Mouse (Mus musculus) skeletal muscle tissue, adult 2 months (tissue): ENCODE results near the gene Cwc25.
A peak's percentile ranks its signal among the peaks of the same experiment; 100 is the strongest.

Experiments used
- DNase-seq: peaks from one replicate; pipeline ENCODE4 v3.0.0-alpha.2; 2012; ENCODE audit warnings: low read depth, low spot score

Gene Cwc25

DNA sequence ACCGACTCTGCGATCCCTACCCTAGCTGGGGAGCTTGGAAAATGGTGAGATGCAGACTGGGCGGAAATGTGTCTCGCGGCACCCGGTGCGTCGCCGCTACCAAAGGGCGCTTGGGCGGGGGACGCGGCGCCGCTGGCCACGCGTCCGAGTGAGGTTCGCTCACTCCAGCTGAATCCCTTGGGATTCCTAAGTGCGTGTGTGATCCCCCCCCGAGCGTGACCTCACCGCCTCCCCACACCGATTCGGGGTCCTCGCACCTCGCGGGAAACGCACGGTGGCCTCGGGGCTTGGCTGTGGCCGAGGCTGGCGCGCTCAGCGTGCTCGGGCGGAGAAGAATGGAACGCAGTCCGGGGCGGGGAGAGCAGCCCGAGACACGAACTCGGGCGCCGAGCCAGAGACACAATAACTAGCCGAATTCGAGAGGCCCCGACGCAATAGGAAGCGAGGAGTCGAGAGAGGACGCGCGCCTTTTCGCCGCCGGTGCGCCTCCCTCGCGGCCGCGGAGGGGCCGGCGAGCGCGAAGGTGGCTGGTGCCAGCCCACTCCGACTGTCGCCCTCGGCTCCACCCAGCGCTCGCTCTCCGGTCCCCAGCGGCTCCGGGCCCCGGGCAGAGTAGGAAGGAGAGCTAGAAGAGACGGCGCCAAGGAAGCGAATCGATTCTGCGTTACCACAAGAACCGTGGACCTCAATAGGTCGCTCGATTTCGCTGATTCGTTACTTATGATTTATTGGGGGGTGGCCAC lies 66.2 kb downstream of the Cwc25 start, which contains the start of gene Pcgf2:
Gene Pcgf2 (minus strand): TSS at position 495 of the 743 bp plus-strand sequence.
- DNase-seq: peak; percentile 64

DNA sequence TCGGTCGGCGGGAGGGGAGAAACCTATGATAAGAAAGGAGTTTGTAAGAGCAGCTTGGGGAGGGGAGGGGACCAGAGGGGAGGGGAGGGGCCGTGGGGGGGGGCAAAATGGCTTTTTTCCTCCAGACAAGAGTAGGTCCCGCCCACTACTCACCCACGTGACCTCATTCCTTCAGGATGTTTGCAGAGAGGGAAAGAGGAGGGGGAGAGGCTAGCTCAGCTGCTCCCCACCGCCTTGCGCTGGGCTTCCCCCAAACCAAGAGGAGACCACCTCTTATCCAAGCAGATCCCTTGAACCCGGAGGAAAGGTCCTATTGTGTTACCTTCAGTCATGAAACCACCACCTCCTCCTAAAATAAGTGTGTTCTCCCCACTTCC lies 66.7 kb downstream of the Cwc25 start:
- peak; percentile 68 for DNase-seq

DNA sequence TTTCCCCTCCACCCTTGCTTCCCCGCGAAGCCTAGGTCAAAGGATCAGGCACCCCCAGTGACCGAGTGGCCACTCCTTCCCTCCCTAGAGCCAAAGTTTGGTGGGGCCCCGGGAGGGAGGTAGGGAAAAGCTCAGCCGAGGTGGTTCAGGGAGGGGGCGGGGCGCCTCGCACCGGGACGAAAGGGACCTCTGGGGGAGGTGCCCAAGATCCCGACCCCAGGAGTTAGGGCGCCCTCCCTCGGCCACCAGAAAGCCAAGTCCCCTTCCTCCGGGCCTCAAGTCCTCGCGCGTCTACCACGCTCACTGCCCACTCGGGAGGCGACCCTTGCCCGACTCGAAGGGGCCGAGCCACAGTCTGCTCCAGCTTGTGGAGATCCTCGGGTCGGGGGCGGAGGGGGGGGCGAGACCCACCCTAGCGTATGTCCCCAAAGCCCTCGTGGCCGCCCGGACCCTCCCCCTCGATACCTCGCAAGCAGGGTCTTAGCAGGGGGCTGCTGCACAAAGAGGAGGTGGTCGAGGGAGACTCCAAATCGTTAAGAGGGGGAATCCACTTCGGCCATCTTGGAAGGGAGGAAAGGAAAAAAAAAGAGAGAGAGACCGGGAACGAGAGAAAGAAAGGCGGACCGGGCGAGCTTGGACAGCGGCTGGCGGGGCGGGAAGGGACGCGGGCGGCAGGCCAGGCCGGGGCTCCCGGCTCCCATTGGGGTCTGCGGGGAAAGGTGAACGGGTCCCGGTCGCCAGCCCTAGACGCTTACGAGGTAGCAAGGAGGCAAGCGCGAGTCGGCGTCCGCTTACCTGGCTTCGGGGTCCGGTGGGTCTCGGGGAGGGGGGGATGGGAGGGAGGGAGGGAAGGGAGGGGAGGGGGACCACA lies 67.4 kb downstream of the Cwc25 start:
- no peak for DNase-seq

DNA sequence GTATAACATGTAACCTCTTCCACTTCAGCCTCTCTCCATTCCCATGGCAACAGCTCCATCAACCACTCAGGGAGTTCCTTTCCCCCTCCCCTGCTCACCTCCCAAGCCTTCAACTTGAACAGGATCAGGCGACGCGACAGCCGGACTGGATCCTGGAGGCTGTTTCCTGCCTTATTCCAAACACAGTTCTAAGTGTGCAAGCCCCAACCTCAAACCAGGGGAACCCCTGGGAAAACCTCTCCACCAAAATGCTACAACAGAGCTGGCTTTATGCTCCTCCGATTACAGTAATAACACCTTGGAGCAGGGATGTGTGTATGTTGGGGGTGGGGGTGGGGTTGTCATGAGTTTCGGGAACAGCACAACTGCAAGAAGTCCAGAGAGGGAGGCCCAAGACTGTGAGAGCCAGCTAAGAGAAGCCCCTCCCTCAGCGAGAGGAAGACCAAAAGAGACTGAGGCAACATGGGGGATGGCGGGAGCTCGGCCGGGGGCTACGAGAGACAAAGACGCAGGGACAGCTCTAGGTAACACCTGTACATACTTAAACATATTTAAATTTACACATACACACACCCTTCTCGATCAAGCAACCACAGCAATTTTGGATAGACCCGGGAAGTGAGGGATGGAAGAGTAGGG lies 68.3 kb downstream of the Cwc25 start:
- DNase-seq: no peak

DNA sequence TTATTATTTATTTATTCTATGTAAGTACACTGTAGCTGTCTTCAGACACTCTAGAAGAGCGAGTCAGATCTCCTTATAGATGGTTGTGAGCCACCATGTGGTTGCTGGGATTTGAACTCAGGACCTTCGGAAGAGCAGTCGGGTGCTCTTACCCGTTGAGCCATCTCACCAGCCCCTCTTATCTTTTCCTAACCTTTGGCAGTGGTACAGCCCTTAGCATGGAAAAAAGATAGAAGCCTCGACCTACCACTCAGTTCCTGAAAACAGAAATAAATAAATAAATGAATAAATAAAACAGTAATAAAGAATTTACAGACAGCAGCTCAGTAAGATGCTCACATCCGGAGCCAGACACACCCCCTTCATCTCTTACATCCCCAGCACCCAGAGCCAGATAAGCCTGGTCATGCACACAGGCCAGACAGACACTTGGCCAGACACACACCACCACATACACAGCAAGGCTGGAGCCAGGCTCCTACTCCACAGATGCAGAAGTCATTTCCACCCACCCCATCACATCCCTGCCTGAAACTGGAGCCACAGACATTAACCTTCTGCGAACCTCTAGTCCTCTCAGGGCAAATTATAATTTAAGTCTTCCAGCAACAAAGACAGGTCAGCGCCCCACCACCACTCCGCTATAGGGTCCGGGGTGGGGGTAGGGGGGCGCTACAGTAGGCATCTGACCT lies 69.0 kb downstream of the Cwc25 start:
- DNase-seq: no peak

DNA sequence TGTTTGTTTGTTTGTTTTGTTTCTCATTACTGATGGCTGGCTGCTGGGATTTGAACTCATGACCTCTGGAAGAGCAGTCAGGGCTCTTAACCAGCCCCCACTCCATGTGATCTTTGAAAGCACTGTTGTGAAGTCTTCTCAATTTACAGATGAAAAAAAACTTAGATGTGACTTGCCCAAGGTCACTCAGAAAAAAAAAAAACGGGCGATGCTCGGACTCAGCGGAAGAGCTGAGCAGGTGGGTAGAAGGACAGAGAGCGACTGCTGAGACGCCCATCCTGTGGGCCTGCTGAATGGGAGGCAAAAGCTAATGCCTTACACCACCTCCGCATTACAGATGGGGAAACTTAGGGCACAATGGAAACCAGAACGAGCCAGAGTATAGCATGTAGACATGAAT lies 69.7 kb downstream of the Cwc25 start:
- no peak for DNase-seq

DNA sequence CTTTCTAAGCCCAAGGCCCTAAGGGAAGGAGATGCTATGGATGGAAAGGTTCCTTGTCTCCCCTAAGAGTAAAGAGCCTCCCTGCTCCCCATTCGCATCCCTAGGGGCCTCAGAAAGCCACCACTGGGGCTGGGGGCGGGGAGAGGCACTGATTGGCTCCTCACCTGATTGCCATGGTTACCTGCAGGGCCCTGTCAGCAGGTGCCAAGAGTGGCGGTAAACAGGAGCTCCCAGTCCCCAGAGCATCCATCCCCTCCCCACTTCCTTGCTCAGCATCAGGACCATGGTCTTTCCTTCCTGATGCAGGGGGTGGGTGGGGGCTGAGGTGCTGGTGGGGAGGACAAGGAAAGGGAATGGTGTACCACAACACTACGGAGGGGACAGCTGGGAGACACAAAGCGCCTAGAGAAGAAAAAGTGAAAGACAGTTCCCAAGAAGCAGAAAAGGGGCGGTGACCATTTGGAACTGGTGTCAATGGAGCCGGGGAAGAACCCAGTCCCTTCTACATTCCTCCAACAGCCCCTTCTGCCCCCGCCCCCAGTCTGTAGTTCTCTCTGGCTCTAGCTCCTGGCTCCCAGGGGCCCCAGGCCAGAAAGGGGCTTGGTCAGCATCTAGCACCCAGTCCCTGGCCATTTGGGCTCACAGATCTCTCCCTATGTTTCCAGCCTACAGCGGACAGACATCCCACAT lies 70.5 kb downstream of the Cwc25 start:
- DNase-seq: no peak
